Mouse (Mus musculus) lung, adult 2 months (tissue): ENCODE measurements at regions not wholly inside any gene's neighbourhood (a gene's known extent, or its start where the extent isn't known, plus 50 kb on each side); places are given as distances from the start of the nearest gene placed in this dataset.

Source experiments
- CTCF ChIP-seq: fragments of 200-500 bp; IDR thresholded peaks from 2 replicates; pipeline ENCODE4 v1.5.1; 2011; ENCODE audit warnings: mild to moderate bottlenecking, low read length, control low read depth; ENCODE audit not compliant: insufficient read depth
- POLR2A ChIP-seq: fragments of 200-500 bp; IDR thresholded peaks from 2 replicates; pipeline ENCODE4 v1.6.1; 2011; ENCODE audit warnings: low read depth, mild to moderate bottlenecking, control low read depth, low read length, borderline replicate concordance; ENCODE audit errors: extremely low read depth

- TF ChIP-seq POLR2A (no peak), CTCF (no peak)
These were observed 187.7 kb downstream of the Ankrd16 start for GRCm38 (mm10) chr2:11965374-11965773.
